Mouse (Mus musculus) forebrain, embryonic 16.5 days (tissue): ENCODE results near the gene Fanca. TPM values are rescaled to one million over a fixed set of nuclear protein-coding genes. Genes with fewer than 3 reads are reported as not detected.

ENCODE experiments used
- polyA plus RNA-seq: library from polyadenylated mRNA; unstranded; fragments of >200 nt; fragmentation: Nextera tagmentation; extraction: Ambion mirVana; gene quantifications from 2 replicates; pipeline ENCODE4 v1.2.1, GENCODE M21; 2015

Fanca gene
- polyA plus RNA-seq, 1 experiment from 2014 or later, result 14.8 TPM

Other genes with a start within 250 kb of the Fanca start
- gene Rpl13, start 216.2 kb downstream of the Fanca start, polyA plus RNA-seq, result 777 and 810 TPM in 2 replicates
- gene Cpne7, start 201.2 kb downstream of the Fanca start, polyA plus RNA-seq, result 2.8 and 7.3 TPM in 2 replicates
- gene Sult5a1, start 160.3 kb downstream of the Fanca start, polyA plus RNA-seq, result 0.33 and 0.82 TPM in 2 replicates
- 0.14 and 0.18 TPM in 2 replicates for gene Dpep1, start 132.3 kb downstream of the Fanca start, polyA plus RNA-seq
- 238 and 248 TPM in 2 replicates for gene Chmp1a, start 105.8 kb downstream of the Fanca start, polyA plus RNA-seq
- 5.9 and 6.3 TPM in 2 replicates for gene Spata33, start 105.7 kb downstream of the Fanca start, polyA plus RNA-seq
- gene Cdk10, start 93.7 kb downstream of the Fanca start, polyA plus RNA-seq, result 42.9 and 54.1 TPM in 2 replicates
- gene Spata2l, start 82.3 kb downstream of the Fanca start, polyA plus RNA-seq, result 5.8 and 7.8 TPM in 2 replicates
- 26.8 and 31.2 TPM in 2 replicates for gene Zfp276, start 64.4 kb downstream of the Fanca start, polyA plus RNA-seq
- 44.9 and 60.5 TPM in 2 replicates for gene Vps9d1, start 64.2 kb downstream of the Fanca start, polyA plus RNA-seq
- gene Spire2, start 14.1 kb upstream of the Fanca start, polyA plus RNA-seq, result 31.8 and 33.4 TPM in 2 replicates
- gene Tcf25, start 55.2 kb upstream of the Fanca start, polyA plus RNA-seq, result 283 and 303 TPM in 2 replicates
- 0.09 and 0.12 TPM in 2 replicates for gene Mc1r, start 88.5 kb upstream of the Fanca start, polyA plus RNA-seq
- 1,828 and 2,004 TPM in 2 replicates for gene Tubb3, start 92.8 kb upstream of the Fanca start, polyA plus RNA-seq
- gene Def8, start 105.0 kb upstream of the Fanca start, polyA plus RNA-seq, result 43.9 and 48.3 TPM in 2 replicates
- gene Afg3l1, start 159.3 kb upstream of the Fanca start, polyA plus RNA-seq, result 52.3 and 54.4 TPM in 2 replicates
- 96.6 and 97.2 TPM in 2 replicates for gene Dbndd1, start 196.9 kb upstream of the Fanca start, polyA plus RNA-seq
- 43.9 and 48.4 TPM in 2 replicates for gene Gas8, start 200.3 kb upstream of the Fanca start, polyA plus RNA-seq